Mouse (Mus musculus) thymus, adult 2 months (tissue): ENCODE results near the gene Herc2. TPM values are rescaled to one million over a fixed set of nuclear protein-coding genes. Genes with fewer than 3 reads are reported as not detected.
A peak's percentile ranks its signal among the peaks of the same experiment; 100 is the strongest.
"Not testable (repeated sequence)": the region's sequence is repeated elsewhere in the genome, so short reads cannot be mapped to it uniquely, and the experiment has no call there.

Experiments used
- DNase-seq: peaks from one replicate; pipeline ENCODE4 v3.0.0; 2021
- H3K27ac ChIP-seq: fragments of 200-500 bp; 2 replicates; pipeline ENCODE4 v1.5.1; 2012; ENCODE audit warnings: low read length, control low read depth; ENCODE audit not compliant: control insufficient read depth, insufficient read depth
- H3K27me3 ChIP-seq: fragments of 200-500 bp; 2 replicates; pipeline ENCODE4 v1.6.1; 2012; ENCODE audit warnings: mild to moderate bottlenecking, low read length, moderate library complexity, mixed read lengths; ENCODE audit not compliant: control insufficient read depth, insufficient read depth
- H3K36me3 ChIP-seq: fragments of 200-500 bp; 2 replicates; pipeline ENCODE4 v1.6.1; 2012; ENCODE audit warnings: mild to moderate bottlenecking, low read length, moderate library complexity; ENCODE audit not compliant: control insufficient read depth, insufficient read depth
- H3K4me1 ChIP-seq: fragments of 200-500 bp; replicated peaks from 2 replicates; pipeline ENCODE4 v1.6.1; 2012; ENCODE audit warnings: low read length; ENCODE audit not compliant: control insufficient read depth, insufficient read depth
- H3K4me3 ChIP-seq: fragments of 200-500 bp; 2 replicates; pipeline ENCODE4 v1.5.1; 2012; ENCODE audit warnings: mild to moderate bottlenecking, low read length, control low read depth, moderate library complexity; ENCODE audit not compliant: control insufficient read depth, insufficient read depth
- CTCF ChIP-seq: fragments of 200-500 bp; IDR thresholded peaks from 2 replicates; pipeline ENCODE4 v1.5.1; 2012; ENCODE audit warnings: mild to moderate bottlenecking, control low read depth, low read length, moderate library complexity, borderline replicate concordance; ENCODE audit not compliant: control insufficient read depth, poor library complexity, insufficient read depth; ENCODE audit errors: extremely low read depth
- POLR2A ChIP-seq: fragments of 200-500 bp; IDR thresholded peaks from 2 replicates; pipeline ENCODE4 v1.6.1; 2012; ENCODE audit warnings: mild to moderate bottlenecking, low read length, control low read depth, moderate library complexity; ENCODE audit not compliant: control insufficient read depth, poor library complexity, insufficient read depth; ENCODE audit errors: extremely low read depth
- WGBS: fragments of 180-500 bp; shearing (Covaris S2); methylation state at CpG from one replicate; pipeline ENCODE4 v1.1.7; 2018; 5-methylcytosine and 5-hydroxymethylcytosine counted together
- polyA plus RNA-seq: library from polyadenylated mRNA; depleted of rRNA; stranded (reverse); fragments of >200 nt; gene quantifications from 2 replicates; pipeline ENCODE4 v1.2.3, GENCODE M21; 2012; rRNA removed

Gene Herc2
- polyA plus RNA-seq: 32.0 and 33.1 TPM in 2 replicates

DNA sequence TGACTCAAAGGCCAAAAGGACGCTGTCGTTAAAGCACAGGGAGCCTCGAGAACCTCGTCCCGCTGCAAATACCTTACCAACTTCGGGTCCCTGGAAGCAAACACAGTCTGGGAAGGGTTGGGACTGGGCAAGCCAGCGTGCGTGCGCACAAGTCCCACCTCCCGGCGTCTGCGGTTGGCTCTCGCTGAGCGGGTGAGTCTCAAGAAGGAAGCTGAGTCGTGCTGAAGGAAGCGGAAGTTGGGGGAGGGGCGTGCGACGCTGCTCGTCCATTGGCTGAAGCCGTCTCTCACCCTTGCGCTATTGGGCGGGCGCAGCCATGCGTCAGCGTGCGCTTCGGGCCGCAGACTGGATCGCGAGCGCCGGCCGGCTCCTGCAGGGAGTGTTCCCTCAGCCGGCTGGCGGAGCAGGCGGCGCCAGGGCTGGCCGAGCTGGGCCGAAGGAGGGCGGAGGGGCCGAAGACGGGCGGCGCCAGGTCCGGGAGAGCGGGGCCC is at the start of gene Herc2:
Gene Herc2 (plus strand): TSS at position 366 of the 491 bp plus-strand sequence.
- Histone ChIP-seq H3K36me3 (no peaks in the 10 kb centered on the region), H3K27ac (peak within 1 kb of the TSS; percentile 46; the same call in 1 of the 2 replicates), H3K27me3 (no peaks in the 10 kb centered on the region), H3K4me1 (peaks cover 5% of the 10 kb centered on the region), H3K4me3 (peak within 1 kb of the TSS; percentile 82)
- DNase-seq: peak; percentile 96
- WGBS: under 1% methylated on average over 47 of the region's 47 CpGs
- TF ChIP-seq POLR2A (peak; percentile 94), CTCF (0 out of 2 replicates have a peak, but pooled peaks have one; percentile 46)

DNA sequence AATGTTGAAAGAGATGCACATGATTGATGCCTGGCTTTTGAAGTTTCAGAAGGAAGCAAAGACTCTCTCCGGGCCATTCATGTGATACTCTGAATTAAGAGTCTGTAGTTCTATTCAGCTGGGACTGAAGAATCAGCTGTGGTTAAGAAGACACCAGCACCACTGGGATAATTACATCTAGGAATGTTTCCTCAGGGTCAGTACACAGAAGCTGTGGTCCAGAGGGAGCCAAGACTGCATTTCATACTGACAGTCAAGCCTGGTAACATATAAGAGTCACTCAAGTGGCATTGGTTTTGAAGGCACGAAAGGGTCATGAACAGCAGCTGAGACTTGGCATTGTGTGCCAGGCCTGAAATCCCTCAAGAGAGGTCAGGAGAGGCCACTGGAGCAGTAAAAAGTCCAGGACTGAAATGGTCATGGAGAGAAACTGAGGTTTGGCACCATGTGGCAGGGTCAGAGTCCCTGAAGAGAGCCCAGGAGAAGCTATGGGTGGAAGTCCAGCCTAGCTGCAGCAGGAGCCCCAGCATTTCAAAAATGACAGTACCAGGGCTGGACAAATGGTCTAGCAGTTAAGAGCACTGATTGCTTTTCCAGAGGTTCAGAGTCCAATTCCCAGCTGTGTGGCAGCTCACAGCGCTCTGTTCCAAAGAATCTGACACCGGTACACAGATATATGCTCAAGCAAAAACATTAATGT is 39.5 kb upstream of the Herc2 start:
- Histone ChIP-seq H3K4me3 (no peak overlapping the region), H3K36me3 (no peaks in the 10 kb centered on the region), H3K27ac (no peak overlapping the region), H3K4me1 (no peaks in the 10 kb centered on the region), H3K27me3 (no peaks in the 10 kb centered on the region)
- DNase-seq: no peak
- 95% methylated on average over 4 of the region's 4 CpGs for WGBS
- no peak for TF ChIP-seq CTCF

GRCm38 (mm10) chr7:56011018-56011333 is 39.0 kb upstream of the Herc2 start:
- H3K4me3 ChIP-seq: no peak overlapping the region
- no peak for DNase-seq
- no peak overlapping the region for H3K27ac ChIP-seq
- no peaks in the 10 kb centered on the region for H3K27me3 ChIP-seq
- H3K4me1 ChIP-seq: no peaks in the 10 kb centered on the region
- no peaks in the 10 kb centered on the region for H3K36me3 ChIP-seq
- TF ChIP-seq CTCF (no peak), POLR2A (no peak)

GRCm38 (mm10) chr7:56013261-56014001 is 36.6 kb upstream of the Herc2 start:
- 0 out of 2 replicates have a peak, but pooled peaks cover 2% of the 10 kb centered on the region for H3K27me3 ChIP-seq
- no peak for DNase-seq
- no peak for TF ChIP-seq CTCF
- no peak for TF ChIP-seq POLR2A
- no peak overlapping the region for H3K4me3 ChIP-seq
- 97% methylated on average over 14 of the region's 14 CpGs for WGBS
- H3K36me3 ChIP-seq: no peaks in the 10 kb centered on the region
- no peak overlapping the region for H3K27ac ChIP-seq
- no peaks in the 10 kb centered on the region for H3K4me1 ChIP-seq

GRCm38 (mm10) chr7:56014002-56014702 is 35.8 kb upstream of the Herc2 start:
- not testable (repeated sequence) for H3K27ac ChIP-seq, DNase-seq, H3K36me3 ChIP-seq, H3K4me3 ChIP-seq, H3K4me1 ChIP-seq, H3K27me3 ChIP-seq
- WGBS: 85% methylated on average over 8 of the region's 18 CpGs

- H3K27me3 ChIP-seq: peaks cover 2% of the 10 kb centered on the region; the same call in 1 of the 2 replicates
- H3K4me3 ChIP-seq: no peak overlapping the region
- TF ChIP-seq POLR2A (no peak), CTCF (no peak)
- H3K4me1 ChIP-seq: peaks cover 10% of the 10 kb centered on the region
- no peak for DNase-seq
- H3K36me3 ChIP-seq: no peaks in the 10 kb centered on the region
- WGBS: 79% methylated on average over 6 of the region's 6 CpGs
- no peak overlapping the region for H3K27ac ChIP-seq
These were observed 34.8 kb upstream of the Herc2 start for GRCm38 (mm10) chr7:56015172-56015571.
